Mouse (Mus musculus) limb, embryonic 15.5 days (tissue): ENCODE results near the gene Hace1. TPM values are rescaled to one million over a fixed set of nuclear protein-coding genes. Genes with fewer than 3 reads are reported as not detected.

Source experiments
- ATAC-seq: fragments of 200-750 bp; cut with Nextera tagmentation; 2 replicates; pipeline ENCODE4 v1.8.0; 2017; ENCODE audit warnings: low read depth, moderate TSS enrichment; ENCODE audit not compliant: insufficient number of reproducible peaks, low FRiP score, low TSS enrichment
- H3K27ac ChIP-seq: fragments of 300-500 bp; sonication (generic); 2 replicates; pipeline ENCODE4 v1.5.1; 2015; ENCODE audit warnings: moderate library complexity, mild to moderate bottlenecking, inconsistent platforms
- H3K27me3 ChIP-seq: fragments of 300-500 bp; sonication (generic); 2 replicates; pipeline ENCODE4 v1.6.1; 2015; ENCODE audit warnings: inconsistent platforms
- H3K36me3 ChIP-seq: fragments of 300-500 bp; sonication (generic); 2 replicates; pipeline ENCODE4 v1.6.1; 2015; ENCODE audit warnings: inconsistent platforms
- H3K4me1 ChIP-seq: fragments of 300-500 bp; sonication (generic); 2 replicates; pipeline ENCODE4 v1.6.1; 2015; ENCODE audit warnings: inconsistent platforms
- H3K4me2 ChIP-seq: fragments of 300-500 bp; sonication (generic); 2 replicates; pipeline ENCODE4 v1.6.1; 2015; ENCODE audit warnings: mild to moderate bottlenecking, inconsistent platforms
- H3K4me3 ChIP-seq: fragments of 300-500 bp; sonication (generic); 2 replicates; pipeline ENCODE4 v1.5.1; 2015; ENCODE audit warnings: mild to moderate bottlenecking, inconsistent platforms
- H3K9ac ChIP-seq: fragments of 300-500 bp; sonication (generic); 2 replicates; pipeline ENCODE4 v1.6.1; 2015; ENCODE audit warnings: inconsistent platforms
- H3K9me3 ChIP-seq: fragments of 300-500 bp; sonication (generic); 2 replicates; pipeline ENCODE4 v1.6.1; 2016; ENCODE audit warnings: inconsistent platforms
- WGBS: fragments of 180-500 bp; shearing (Covaris S2); methylation state at CpG from one replicate; pipeline ENCODE4 v1.1.7; 2015; 5-methylcytosine and 5-hydroxymethylcytosine counted together
- polyA plus RNA-seq: library from polyadenylated mRNA; unstranded; fragments of >200 nt; fragmentation: Nextera tagmentation; extraction: Ambion mirVana; gene quantifications from 2 replicates; pipeline ENCODE4 v1.2.1, GENCODE M21; 2015

Gene Hace1
- polyA plus RNA-seq, 1 experiment from 2014 or later, result 18.4 TPM

GRCm38 (mm10) chr10:45631995-45632394 is 54.4 kb downstream of the Hace1 start:
- WGBS, result 86% methylated on average over 3 of the region's 3 CpGs
- H3K36me3 ChIP-seq, result no peaks in the 10 kb centered on the region
- H3K27ac ChIP-seq, result no peak overlapping the region
- H3K9ac ChIP-seq, result no peak overlapping the region
- no peak for ATAC-seq
- H3K4me1 ChIP-seq, result no peaks in the 10 kb centered on the region
- H3K4me2 ChIP-seq, result no peak overlapping the region
- no peak overlapping the region for H3K4me3 ChIP-seq
- H3K27me3 ChIP-seq, result no peaks in the 10 kb centered on the region
- H3K9me3 ChIP-seq, result no peaks in the 10 kb centered on the region

GRCm38 (mm10) chr10:45632641-45633040 is 55.0 kb downstream of the Hace1 start:
- Histone ChIP-seq H3K36me3 (no peaks in the 10 kb centered on the region), H3K4me2 (no peak overlapping the region), H3K4me1 (no peaks in the 10 kb centered on the region), H3K4me3 (no peak overlapping the region), H3K27me3 (no peaks in the 10 kb centered on the region), H3K9ac (no peak overlapping the region), H3K9me3 (no peaks in the 10 kb centered on the region), H3K27ac (no peak overlapping the region)
- WGBS, result 82% methylated on average over 10 of the region's 10 CpGs
- ATAC-seq, result no peak

- peaks cover 5% of the 10 kb centered on the region; the same call in 1 of the 2 replicates for H3K36me3 ChIP-seq
- no peaks in the 10 kb centered on the region for H3K9me3 ChIP-seq
- no peak for ATAC-seq
- H3K4me1 ChIP-seq, result no peaks in the 10 kb centered on the region
- no peak overlapping the region for H3K4me3 ChIP-seq
- H3K4me2 ChIP-seq, result no peak overlapping the region
- no peak overlapping the region for H3K9ac ChIP-seq
- 83% methylated on average over 3 of the region's 3 CpGs for WGBS
- H3K27ac ChIP-seq, result no peak overlapping the region
- no peaks in the 10 kb centered on the region for H3K27me3 ChIP-seq
Measured at GRCm38 (mm10) chr10:45635201-45635600, 57.6 kb downstream of the Hace1 start.

- Histone ChIP-seq H3K27ac (no peak overlapping the region), H3K27me3 (no peaks in the 10 kb centered on the region), H3K4me1 (no peaks in the 10 kb centered on the region), H3K9me3 (no peaks in the 10 kb centered on the region), H3K4me2 (no peak overlapping the region), H3K36me3 (peaks cover 15% of the 10 kb centered on the region), H3K4me3 (no peak overlapping the region), H3K9ac (no peak overlapping the region)
- ATAC-seq, result no peak
Measured at GRCm38 (mm10) chr10:45639762-45640161, 62.1 kb downstream of the Hace1 start.

GRCm38 (mm10) chr10:45654026-45654425 is 76.4 kb downstream of the Hace1 start:
- Histone ChIP-seq H3K4me1 (no peaks in the 10 kb centered on the region), H3K27ac (no peak overlapping the region), H3K4me2 (no peak overlapping the region), H3K9ac (no peak overlapping the region), H3K9me3 (no peaks in the 10 kb centered on the region), H3K36me3 (peaks cover 3% of the 10 kb centered on the region; the same call in 1 of the 2 replicates), H3K4me3 (no peak overlapping the region), H3K27me3 (no peaks in the 10 kb centered on the region)
- ATAC-seq, result no peak
- WGBS, result 92% methylated on average over 2 of the region's 2 CpGs

GRCm38 (mm10) chr10:45662015-45662414 is 84.4 kb downstream of the Hace1 start:
- Histone ChIP-seq H3K4me1 (no peaks in the 10 kb centered on the region), H3K27ac (no peak overlapping the region), H3K27me3 (no peaks in the 10 kb centered on the region), H3K4me2 (no peak overlapping the region), H3K9ac (no peak overlapping the region), H3K36me3 (peaks cover 5% of the 10 kb centered on the region; the same call in 1 of the 2 replicates), H3K4me3 (no peak overlapping the region), H3K9me3 (no peaks in the 10 kb centered on the region)
- WGBS, result 84% methylated on average over 9 of the region's 9 CpGs
- no peak for ATAC-seq

GRCm38 (mm10) chr10:45668266-45668665 is 90.6 kb downstream of the Hace1 start:
- H3K9me3 ChIP-seq, result no peaks in the 10 kb centered on the region
- no peaks in the 10 kb centered on the region for H3K27me3 ChIP-seq
- no peak overlapping the region for H3K9ac ChIP-seq
- H3K4me1 ChIP-seq, result no peaks in the 10 kb centered on the region
- H3K36me3 ChIP-seq, result peaks cover 5% of the 10 kb centered on the region; the same call in 1 of the 2 replicates
- H3K4me3 ChIP-seq, result no peak overlapping the region
- H3K4me2 ChIP-seq, result no peak overlapping the region
- WGBS, result 96% methylated on average over 2 of the region's 2 CpGs
- no peak overlapping the region for H3K27ac ChIP-seq
- no peak for ATAC-seq

GRCm38 (mm10) chr10:45676796-45677195 is 99.2 kb downstream of the Hace1 start:
- no peak overlapping the region for H3K4me3 ChIP-seq

GRCm38 (mm10) chr10:45686191-45686590 is 108.6 kb downstream of the Hace1 start:
- Histone ChIP-seq H3K4me1 (no peaks in the 10 kb centered on the region), H3K4me3 (no peak overlapping the region), H3K9ac (no peak overlapping the region), H3K27ac (no peak overlapping the region), H3K9me3 (no peaks in the 10 kb centered on the region), H3K36me3 (no peaks in the 10 kb centered on the region), H3K27me3 (no peaks in the 10 kb centered on the region), H3K4me2 (no peak overlapping the region)
- 81% methylated on average over 1 of the region's 1 CpGs for WGBS
- no peak for ATAC-seq

More at GRCm38 (mm10) chr10:45676796-45677195, 99.2 kb downstream of the Hace1 start:
- Histone ChIP-seq H3K4me2 (no peak overlapping the region), H3K4me1 (no peaks in the 10 kb centered on the region), H3K36me3 (peaks cover 15% of the 10 kb centered on the region), H3K27me3 (no peaks in the 10 kb centered on the region), H3K9me3 (no peaks in the 10 kb centered on the region), H3K27ac (no peak overlapping the region), H3K9ac (no peak overlapping the region)
- ATAC-seq, result no peak

- Histone ChIP-seq H3K27ac (no peak overlapping the region), H3K9me3 (no peaks in the 10 kb centered on the region), H3K4me2 (no peak overlapping the region), H3K4me1 (no peaks in the 10 kb centered on the region), H3K9ac (no peak overlapping the region), H3K27me3 (no peaks in the 10 kb centered on the region), H3K36me3 (no peaks in the 10 kb centered on the region), H3K4me3 (no peak overlapping the region)
- no peak for ATAC-seq
Measured at GRCm38 (mm10) chr10:45694931-45695330, 117.3 kb downstream of the Hace1 start.

GRCm38 (mm10) chr10:45695522-45695921 is 117.9 kb downstream of the Hace1 start:
- Histone ChIP-seq H3K4me3 (no peak overlapping the region), H3K27me3 (no peaks in the 10 kb centered on the region), H3K9ac (no peak overlapping the region), H3K4me2 (no peak overlapping the region), H3K9me3 (no peaks in the 10 kb centered on the region), H3K4me1 (no peaks in the 10 kb centered on the region), H3K36me3 (no peaks in the 10 kb centered on the region), H3K27ac (no peak overlapping the region)
- ATAC-seq, result no peak
- 89% methylated on average over 1 of the region's 1 CpGs for WGBS

- Histone ChIP-seq H3K9me3 (no peaks in the 10 kb centered on the region), H3K36me3 (peaks cover 3% of the 10 kb centered on the region; the same call in 1 of the 2 replicates), H3K4me3 (no peak overlapping the region), H3K4me2 (no peak overlapping the region), H3K9ac (no peak overlapping the region), H3K27ac (no peak overlapping the region), H3K27me3 (no peaks in the 10 kb centered on the region), H3K4me1 (no peaks in the 10 kb centered on the region)
- ATAC-seq, result no peak
- WGBS, result 95% methylated on average over 3 of the region's 3 CpGs
Measured at GRCm38 (mm10) chr10:45698930-45699329, 121.3 kb downstream of the Hace1 start.

- H3K9me3 ChIP-seq, result no peaks in the 10 kb centered on the region
- no peak overlapping the region for H3K4me3 ChIP-seq
- H3K27ac ChIP-seq, result no peak overlapping the region
- H3K4me2 ChIP-seq, result no peak overlapping the region
- no peak for ATAC-seq
- H3K27me3 ChIP-seq, result no peaks in the 10 kb centered on the region
- no peaks in the 10 kb centered on the region for H3K4me1 ChIP-seq
- 74% methylated on average over 2 of the region's 2 CpGs for WGBS
- no peaks in the 10 kb centered on the region; the same call in 1 of the 2 replicates for H3K36me3 ChIP-seq
- no peak overlapping the region for H3K9ac ChIP-seq
Measured at GRCm38 (mm10) chr10:45706849-45707248, 129.2 kb downstream of the Hace1 start.
